Mouse (Mus musculus): Measurements from ENCODE around the gene Neo1. TPM values are rescaled to one million over a fixed set of nuclear protein-coding genes. Genes with fewer than 3 reads are reported as not detected.

Neo1 gene
- 34.5 and 36.5 TPM in 2 replicates for polyA plus RNA-seq (2016; fragmentation: Nextera tagmentation; extraction: Ambion mirVana)

DNA sequence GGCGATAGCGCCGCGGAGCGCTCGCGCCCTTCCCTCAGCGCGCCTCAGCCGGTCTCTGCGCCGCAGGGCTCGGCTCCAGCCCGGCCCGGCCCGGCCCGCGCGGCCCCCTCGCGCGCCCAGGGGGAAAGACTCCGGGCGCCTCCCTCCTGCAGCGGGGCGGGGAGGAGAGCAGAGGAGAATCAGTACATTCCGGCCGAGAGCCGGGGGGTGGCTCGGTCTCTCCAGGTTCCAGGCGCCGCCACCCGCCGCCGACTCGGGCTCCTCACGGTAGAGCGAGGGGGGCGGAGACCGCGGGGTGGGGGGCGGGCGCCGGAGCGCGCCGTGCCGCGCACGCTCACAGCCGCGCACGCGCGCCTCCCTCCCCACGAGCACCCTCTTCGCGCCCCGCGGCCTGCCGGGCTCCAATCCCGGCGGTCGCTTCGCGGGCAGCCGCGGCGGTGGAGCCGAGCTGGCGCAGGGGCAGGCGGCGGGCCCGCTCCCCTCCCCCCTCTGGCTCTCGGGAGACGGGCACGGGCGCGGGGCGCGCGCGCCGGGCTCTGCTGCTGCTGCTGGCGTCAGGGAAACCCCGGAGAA is at the start of gene Neo1:
TSS of gene Neo1 (minus strand) at position 283 of the 573 bp plus-strand sequence.
- H3K4me1 ChIP-seq (replicated peaks) = peaks cover 41% of the 10 kb centered on the region
- H3K27me3 ChIP-seq (ENCODE audit: insufficient read depth, poor library complexity, severe bottlenecking) = no peaks in the 10 kb centered on the region
- DNase-seq (ENCODE audit: low spot score) = peak; percentile 92
- peak within 1 kb of the TSS; percentile 100 for H3K27ac ChIP-seq
- H3K9me3 ChIP-seq = peaks cover 3% of the 10 kb centered on the region; the same call in 1 of the 2 replicates
- WGBS = 1% methylated on average over 80 of the region's 86 CpGs
- peaks cover 9% of the 10 kb centered on the region; the same call in 1 of the 2 replicates for H3K36me3 ChIP-seq
- peak within 1 kb of the TSS; percentile 97 for H3K4me3 ChIP-seq

- no peaks in the 10 kb centered on the region for H3K36me3 ChIP-seq
- 91% methylated on average over 4 of the region's 4 CpGs for WGBS
- DNase-seq (ENCODE audit: low spot score) = no peak
- H3K27me3 ChIP-seq (ENCODE audit: insufficient read depth, poor library complexity, severe bottlenecking) = no peaks in the 10 kb centered on the region
- no peaks in the 10 kb centered on the region for H3K9me3 ChIP-seq
- peaks cover 32% of the 10 kb centered on the region for H3K4me1 ChIP-seq (replicated peaks)
- H3K27ac ChIP-seq = no peak overlapping the region
- no peak overlapping the region for H3K4me3 ChIP-seq
These were observed 39.4 kb upstream of the Neo1 start for GRCm38 (mm10) chr9:59075632-59076031.

- Histone ChIP-seq H3K4me3 (no peak overlapping the region), H3K9me3 (no peaks in the 10 kb centered on the region), H3K4me1 (replicated peaks) (peaks cover 32% of the 10 kb centered on the region), H3K36me3 (no peaks in the 10 kb centered on the region), H3K27me3 (ENCODE audit: insufficient read depth, poor library complexity, severe bottlenecking) (no peaks in the 10 kb centered on the region), H3K27ac (no peak overlapping the region)
- 85% methylated on average over 4 of the region's 4 CpGs for WGBS
- no peak for DNase-seq (ENCODE audit: low spot score)
These were observed 37.6 kb upstream of the Neo1 start for GRCm38 (mm10) chr9:59073887-59074286.

DNA sequence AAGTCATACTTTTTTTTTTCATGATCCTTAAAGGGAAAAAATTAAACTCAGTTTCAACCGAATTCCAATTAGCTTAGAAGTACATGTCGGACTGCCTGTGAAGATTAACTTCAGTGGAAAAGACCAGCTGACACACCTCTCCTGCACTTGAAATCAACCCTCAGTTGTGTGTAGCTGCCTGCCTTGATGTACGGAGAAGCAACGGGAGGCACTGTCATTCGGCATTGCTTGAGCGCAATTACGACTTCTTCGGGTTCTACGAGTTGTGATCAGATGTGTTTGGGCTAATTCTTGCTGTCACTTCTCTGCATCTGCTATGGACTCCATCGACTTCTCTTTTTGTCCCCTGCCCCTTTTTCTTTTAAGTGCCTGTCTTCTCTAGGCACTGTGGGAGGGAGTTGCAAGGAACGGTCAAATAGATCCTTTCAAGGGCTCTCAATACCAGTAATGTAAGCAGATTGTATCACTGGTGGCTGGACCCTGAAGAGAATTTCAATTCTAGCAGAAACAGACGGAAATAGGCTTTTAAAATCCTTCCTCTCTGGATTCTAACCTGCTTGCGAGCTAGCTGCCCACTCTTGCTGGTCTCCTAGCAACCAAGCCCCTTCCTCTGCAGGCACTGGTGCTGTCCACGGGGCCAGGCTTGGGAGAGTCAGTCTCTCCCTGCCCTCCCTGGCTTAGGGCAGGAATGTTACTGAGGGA is 36.0 kb upstream of the Neo1 start:
- Histone ChIP-seq H3K36me3 (no peaks in the 10 kb centered on the region), H3K9me3 (no peaks in the 10 kb centered on the region), H3K4me3 (peak overlapping the region; percentile 44), H3K27ac (peak overlapping the region; percentile 68), H3K4me1 (replicated peaks) (peaks cover 32% of the 10 kb centered on the region), H3K27me3 (ENCODE audit: insufficient read depth, poor library complexity, severe bottlenecking) (no peaks in the 10 kb centered on the region)
- 32% methylated on average over 14 of the region's 14 CpGs for WGBS
- peak; percentile 55 for DNase-seq (ENCODE audit: low spot score)

GRCm38 (mm10) chr9:59071220-59071977 is 35.2 kb upstream of the Neo1 start:
- Histone ChIP-seq H3K27ac (no peak overlapping the region), H3K36me3 (no peaks in the 10 kb centered on the region), H3K4me1 (replicated peaks) (peaks cover 37% of the 10 kb centered on the region), H3K9me3 (no peaks in the 10 kb centered on the region), H3K27me3 (ENCODE audit: insufficient read depth, poor library complexity, severe bottlenecking) (no peaks in the 10 kb centered on the region), H3K4me3 (no peak overlapping the region)
- WGBS = 68% methylated on average over 7 of the region's 7 CpGs
- DNase-seq (ENCODE audit: low spot score) = no peak

DNA sequence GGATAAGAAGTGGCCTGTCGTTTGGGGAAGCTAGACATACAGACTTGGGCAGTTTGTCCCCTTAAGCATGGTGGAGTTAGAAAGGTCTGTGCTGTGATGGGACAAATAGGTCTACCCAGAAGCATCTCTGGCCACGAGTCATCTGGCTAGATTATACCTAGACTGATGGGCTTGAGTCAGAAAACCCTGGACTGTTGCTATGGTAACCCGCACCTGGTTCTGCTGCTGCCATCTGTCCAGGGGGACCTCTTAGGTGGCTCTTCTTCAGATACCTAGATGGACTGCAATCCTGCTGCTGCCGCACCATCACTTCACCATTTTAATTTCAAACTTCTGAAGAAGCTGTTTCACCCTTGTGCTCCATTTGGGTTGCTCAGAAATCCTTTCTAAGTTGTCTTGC is 34.0 kb upstream of the Neo1 start:
- no peak for DNase-seq (ENCODE audit: low spot score)
- H3K27me3 ChIP-seq (ENCODE audit: insufficient read depth, poor library complexity, severe bottlenecking) = no peaks in the 10 kb centered on the region
- no peak overlapping the region for H3K4me3 ChIP-seq
- H3K27ac ChIP-seq = no peak overlapping the region
- peaks cover 47% of the 10 kb centered on the region for H3K4me1 ChIP-seq (replicated peaks)
- no peaks in the 10 kb centered on the region for H3K36me3 ChIP-seq
- 85% methylated on average over 4 of the region's 4 CpGs for WGBS
- H3K9me3 ChIP-seq = no peaks in the 10 kb centered on the region

DNA sequence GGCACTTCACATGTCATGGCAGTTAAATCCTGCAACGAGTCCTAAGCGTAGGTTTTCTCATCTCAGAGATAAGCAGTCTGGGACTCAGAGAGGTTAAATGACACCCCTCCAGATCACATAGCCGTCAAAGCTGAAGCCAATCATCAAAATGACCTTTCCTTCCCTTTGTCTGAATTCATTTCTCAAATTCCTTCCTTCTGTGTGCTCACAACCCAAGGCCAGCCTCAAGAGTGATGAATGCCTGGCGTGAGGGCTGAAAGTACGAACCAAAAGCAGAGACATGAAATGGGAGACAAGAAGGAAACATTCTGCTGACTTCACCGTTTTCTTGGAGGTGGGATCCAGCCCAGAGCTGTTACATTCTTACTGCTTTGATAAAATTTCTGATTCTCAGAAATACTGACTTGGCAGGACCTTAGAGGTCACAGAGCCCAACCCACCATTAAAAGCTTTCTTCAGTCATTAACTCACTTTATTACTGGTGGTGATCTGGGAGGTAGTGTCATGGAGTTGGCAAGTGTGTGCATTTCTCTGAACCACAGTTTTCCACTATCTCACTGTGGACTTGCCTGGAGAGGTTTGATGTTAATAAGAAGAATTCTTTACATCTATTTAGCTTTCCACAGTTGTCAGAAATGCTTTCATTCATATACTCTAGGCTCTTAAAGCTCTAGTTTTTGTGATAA is 29.5 kb upstream of the Neo1 start:
- no peak overlapping the region for H3K4me3 ChIP-seq
- no peaks in the 10 kb centered on the region for H3K27me3 ChIP-seq (ENCODE audit: insufficient read depth, poor library complexity, severe bottlenecking)
- no peaks in the 10 kb centered on the region for H3K9me3 ChIP-seq
- peaks cover 19% of the 10 kb centered on the region for H3K4me1 ChIP-seq (replicated peaks)
- 55% methylated on average over 6 of the region's 6 CpGs for WGBS
- H3K27ac ChIP-seq = no peak overlapping the region
- DNase-seq (ENCODE audit: low spot score) = no peak
- no peaks in the 10 kb centered on the region for H3K36me3 ChIP-seq

- no peak overlapping the region for H3K4me3 ChIP-seq
- no peaks in the 10 kb centered on the region for H3K36me3 ChIP-seq
- no peaks in the 10 kb centered on the region for H3K9me3 ChIP-seq
- H3K4me1 ChIP-seq (replicated peaks) = peaks cover 27% of the 10 kb centered on the region
- WGBS = 76% methylated on average over 4 of the region's 4 CpGs
- H3K27ac ChIP-seq = no peak overlapping the region
- H3K27me3 ChIP-seq (ENCODE audit: insufficient read depth, poor library complexity, severe bottlenecking) = no peaks in the 10 kb centered on the region
- no peak for DNase-seq (ENCODE audit: low spot score)
These were observed 26.2 kb upstream of the Neo1 start for GRCm38 (mm10) chr9:59062409-59062808.

DNA sequence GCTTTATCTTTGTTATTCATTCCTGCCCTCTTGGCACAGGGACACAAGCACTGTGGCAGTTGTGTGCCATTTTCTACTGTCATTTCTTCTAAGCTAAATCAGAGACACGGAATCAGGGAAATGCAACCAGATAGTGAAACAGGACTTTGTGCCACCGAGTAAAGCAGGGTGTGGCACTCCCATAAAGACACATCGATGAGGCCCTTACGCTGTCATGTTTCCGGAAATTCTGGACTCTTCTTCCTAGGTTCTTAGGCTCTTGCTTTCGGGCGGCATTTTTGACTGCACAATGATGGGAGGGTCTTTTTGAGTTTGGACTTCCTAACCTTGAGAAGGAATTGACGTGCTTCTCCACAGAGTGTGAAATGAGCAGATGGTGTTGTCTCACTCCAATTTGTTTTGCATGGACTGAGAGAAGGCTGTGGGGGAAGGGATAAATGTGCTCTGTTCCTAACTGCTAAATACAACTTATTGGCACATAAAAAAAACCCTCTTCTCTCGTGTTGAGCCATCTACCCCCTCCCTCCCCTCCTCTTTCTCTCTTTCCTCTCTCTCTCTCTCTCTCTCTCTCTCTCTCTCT is 23.9 kb upstream of the Neo1 start:
- WGBS = 82% methylated on average over 9 of the region's 9 CpGs
- no peaks in the 10 kb centered on the region for H3K36me3 ChIP-seq
- H3K9me3 ChIP-seq = no peaks in the 10 kb centered on the region
- DNase-seq (ENCODE audit: low spot score) = no peak
- no peaks in the 10 kb centered on the region for H3K27me3 ChIP-seq (ENCODE audit: insufficient read depth, poor library complexity, severe bottlenecking)
- no peak overlapping the region for H3K27ac ChIP-seq
- no peak overlapping the region for H3K4me3 ChIP-seq
- peaks cover 14% of the 10 kb centered on the region for H3K4me1 ChIP-seq (replicated peaks)

GRCm38 (mm10) chr9:59059158-59059557 is 22.9 kb upstream of the Neo1 start:
- Histone ChIP-seq H3K9me3 (no peaks in the 10 kb centered on the region), H3K36me3 (no peaks in the 10 kb centered on the region), H3K27me3 (ENCODE audit: insufficient read depth, poor library complexity, severe bottlenecking) (no peaks in the 10 kb centered on the region), H3K4me3 (no peak overlapping the region), H3K27ac (no peak overlapping the region), H3K4me1 (replicated peaks) (peaks cover 14% of the 10 kb centered on the region)
- DNase-seq (ENCODE audit: low spot score) = no peak
- WGBS = 93% methylated on average over 6 of the region's 6 CpGs

GRCm38 (mm10) chr9:59058060-59058459 is 21.8 kb upstream of the Neo1 start:
- Histone ChIP-seq H3K36me3 (no peaks in the 10 kb centered on the region), H3K9me3 (no peaks in the 10 kb centered on the region), H3K4me1 (replicated peaks) (peaks cover 14% of the 10 kb centered on the region), H3K27ac (no peak overlapping the region), H3K4me3 (no peak overlapping the region), H3K27me3 (ENCODE audit: insufficient read depth, poor library complexity, severe bottlenecking) (no peaks in the 10 kb centered on the region)
- 80% methylated on average over 6 of the region's 6 CpGs for whole genome bisulfite sequencing
- no peak for DNase-seq (ENCODE audit: low spot score)

- Histone ChIP-seq H3K27ac (no peak overlapping the region), H3K36me3 (no peaks in the 10 kb centered on the region), H3K4me1 (replicated peaks) (peaks cover 10% of the 10 kb centered on the region; the same call in 1 of the 2 replicates), H3K4me3 (no peak overlapping the region), H3K9me3 (no peaks in the 10 kb centered on the region), H3K27me3 (ENCODE audit: insufficient read depth, poor library complexity, severe bottlenecking) (no peaks in the 10 kb centered on the region)
- no peak for DNase-seq (ENCODE audit: low spot score)
- WGBS = 81% methylated on average over 8 of the region's 8 CpGs
These were observed 20.0 kb upstream of the Neo1 start for GRCm38 (mm10) chr9:59056281-59056680.
